Mouse (Mus musculus) R1 (cell line): ENCODE results near the gene Habp2.
A peak's percentile ranks its signal among the peaks of the same experiment; 100 is the strongest.

ENCODE experiments used
- DNase-seq: peaks from one replicate; pipeline ENCODE4 v3.0.0-alpha.2; 2018; ENCODE audit warnings: low read depth, low spot score

Gene Habp2

DNA sequence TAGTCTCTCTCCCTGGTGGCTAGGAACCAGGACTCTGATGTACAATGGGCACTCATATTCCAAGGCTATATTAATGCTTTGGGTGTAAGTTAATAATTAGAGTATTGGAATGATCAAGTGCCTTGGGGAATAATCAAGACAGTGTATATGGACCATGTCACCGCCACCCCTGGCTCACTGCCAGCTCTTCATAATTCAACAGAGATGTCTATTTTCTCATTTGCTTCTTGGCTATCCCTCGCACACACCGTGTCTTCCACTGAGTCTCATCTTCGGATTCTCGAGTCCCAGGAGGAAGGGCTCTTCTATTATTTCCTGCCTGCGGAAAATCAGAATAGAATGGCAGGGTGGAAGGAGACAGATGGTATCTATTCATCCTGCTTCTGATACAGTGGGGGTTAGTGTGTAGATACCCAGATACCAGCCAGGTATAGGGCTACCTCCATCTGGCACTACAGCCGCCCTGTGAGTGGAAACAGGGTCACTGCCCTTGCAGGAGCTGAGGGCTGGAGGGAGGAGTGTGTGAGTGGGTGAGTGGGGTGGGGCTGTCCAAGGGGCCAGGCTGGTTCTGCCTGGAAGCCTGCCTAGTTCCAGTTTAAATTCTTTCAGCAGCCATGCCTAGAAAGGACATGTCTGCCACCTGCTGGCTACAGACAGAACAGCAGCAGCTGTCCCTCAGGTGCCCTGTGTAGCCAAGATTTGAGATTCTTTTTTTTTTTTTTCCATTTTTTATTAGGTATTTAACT is 7.9 kb downstream of the Habp2 start:
- peak; percentile 56 for DNase-seq

DNA sequence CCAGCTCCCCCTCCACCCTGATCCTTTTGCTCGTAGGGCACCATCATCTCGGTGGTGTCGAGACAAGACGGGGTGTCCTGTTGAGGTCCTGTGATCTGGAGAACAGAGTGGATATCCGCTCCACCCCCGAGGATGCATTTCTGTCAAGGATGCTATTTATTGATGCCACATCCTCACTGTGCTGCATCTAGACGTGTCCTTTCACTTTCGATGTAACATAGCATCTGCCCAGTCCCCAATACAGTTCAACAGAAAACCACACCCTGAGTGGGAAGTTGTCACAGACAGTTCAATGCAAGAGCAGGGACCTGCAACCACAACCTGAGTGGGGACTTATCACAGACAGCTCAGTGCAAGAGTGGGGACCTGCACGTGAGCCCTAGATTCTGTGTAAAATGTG is 9.7 kb downstream of the Habp2 start:
- DNase-seq, result no peak

DNA sequence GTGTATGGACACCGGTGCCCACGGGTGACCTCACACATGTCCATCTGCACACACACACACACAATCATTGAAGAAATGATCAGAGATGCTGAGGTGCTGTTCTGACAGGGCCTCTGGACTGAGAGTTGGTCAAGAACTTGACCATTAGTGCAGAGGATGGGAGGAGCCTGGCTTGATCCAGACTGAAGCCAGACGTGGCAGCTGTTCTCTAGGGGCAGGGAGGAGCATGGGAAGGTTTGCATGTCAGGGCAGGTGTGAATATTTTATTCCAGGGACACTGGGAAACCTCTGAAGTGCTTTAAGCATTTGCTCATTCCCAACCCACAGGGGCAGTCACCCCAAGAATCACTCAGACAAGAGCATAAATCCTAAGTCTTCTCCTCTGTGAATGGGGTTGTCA is 10.3 kb downstream of the Habp2 start:
- peak; percentile 33 for DNase-seq

DNA sequence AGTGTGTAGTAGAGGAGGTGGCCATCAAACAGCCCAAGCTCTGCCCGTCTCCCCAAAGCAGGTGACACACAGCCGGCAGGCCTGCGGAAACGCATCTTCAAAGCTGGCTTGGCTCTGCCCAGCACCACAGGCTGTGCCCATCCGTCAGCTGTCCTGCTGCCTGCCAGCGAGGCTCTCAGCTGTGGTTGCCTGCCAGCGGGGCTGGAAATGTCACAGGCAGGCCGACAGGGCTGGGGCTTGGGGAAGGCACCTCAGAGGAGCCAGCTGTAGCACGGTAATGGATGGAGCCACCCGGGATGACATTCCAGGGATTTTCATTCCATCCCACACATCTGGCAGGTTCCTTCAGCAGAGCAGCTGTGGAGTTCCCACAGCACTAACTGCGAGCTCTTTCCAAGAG is 13.9 kb downstream of the Habp2 start:
- no peak for DNase-seq

DNA sequence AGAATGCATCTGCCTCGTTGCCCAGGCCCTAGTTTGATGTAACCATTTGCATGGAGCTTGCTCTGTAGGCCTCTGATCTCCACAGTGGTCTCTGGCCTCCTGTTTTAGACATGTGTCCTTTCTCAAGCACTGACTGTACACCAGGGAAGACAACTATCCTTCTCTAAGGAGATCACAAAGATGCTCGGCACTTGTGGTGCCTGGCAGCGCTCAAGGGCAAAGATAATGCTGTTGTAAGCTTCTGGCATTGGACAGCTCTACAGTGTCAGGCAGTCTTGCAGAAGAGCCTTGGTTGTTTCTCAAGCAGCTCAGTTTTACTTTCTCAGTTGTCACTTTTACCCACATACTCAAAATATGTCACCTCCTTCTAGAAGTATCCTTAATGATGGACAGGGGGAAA is 29.6 kb downstream of the Habp2 start:
- DNase-seq, result no peak

DNA sequence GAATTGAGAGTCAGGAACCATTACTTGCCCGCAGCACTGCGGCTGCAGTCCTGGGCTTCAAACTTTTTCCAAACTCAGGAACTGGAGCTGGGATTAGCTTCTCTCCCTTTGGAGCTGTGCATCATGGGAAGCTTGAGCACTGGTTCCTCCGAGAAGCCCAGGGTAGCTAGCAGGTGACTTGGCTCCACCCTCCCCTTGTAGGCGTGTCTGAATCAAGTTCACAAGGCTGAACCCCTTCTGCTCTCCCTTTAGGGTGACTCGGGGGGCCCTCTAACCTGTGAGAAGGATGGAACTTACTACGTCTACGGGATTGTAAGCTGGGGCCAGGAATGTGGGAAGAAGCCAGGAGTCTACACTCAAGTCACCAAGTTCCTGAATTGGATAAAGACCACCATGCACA is 32.3 kb downstream of the Habp2 start:
- DNase-seq, result no peak

DNA sequence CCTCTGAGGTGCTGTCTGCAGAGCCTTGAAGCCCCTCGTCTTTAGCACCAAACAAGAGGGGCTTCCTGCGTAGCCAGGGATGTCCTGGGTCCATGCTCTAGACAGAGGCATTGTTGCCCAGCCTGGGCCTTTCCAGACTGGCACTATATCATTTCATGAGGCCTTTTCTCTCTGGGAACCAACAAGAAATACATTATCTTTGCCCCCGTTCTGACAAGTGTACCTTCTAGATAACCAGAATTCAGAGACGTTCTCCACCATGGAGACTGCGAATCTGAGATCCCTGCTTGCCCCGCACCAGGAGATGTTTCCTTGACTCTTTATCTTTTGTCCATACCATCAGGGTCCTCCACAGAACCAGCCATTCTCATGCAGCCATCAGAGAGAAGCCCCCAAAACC is 32.7 kb downstream of the Habp2 start:
- DNase-seq, result no peak

DNA sequence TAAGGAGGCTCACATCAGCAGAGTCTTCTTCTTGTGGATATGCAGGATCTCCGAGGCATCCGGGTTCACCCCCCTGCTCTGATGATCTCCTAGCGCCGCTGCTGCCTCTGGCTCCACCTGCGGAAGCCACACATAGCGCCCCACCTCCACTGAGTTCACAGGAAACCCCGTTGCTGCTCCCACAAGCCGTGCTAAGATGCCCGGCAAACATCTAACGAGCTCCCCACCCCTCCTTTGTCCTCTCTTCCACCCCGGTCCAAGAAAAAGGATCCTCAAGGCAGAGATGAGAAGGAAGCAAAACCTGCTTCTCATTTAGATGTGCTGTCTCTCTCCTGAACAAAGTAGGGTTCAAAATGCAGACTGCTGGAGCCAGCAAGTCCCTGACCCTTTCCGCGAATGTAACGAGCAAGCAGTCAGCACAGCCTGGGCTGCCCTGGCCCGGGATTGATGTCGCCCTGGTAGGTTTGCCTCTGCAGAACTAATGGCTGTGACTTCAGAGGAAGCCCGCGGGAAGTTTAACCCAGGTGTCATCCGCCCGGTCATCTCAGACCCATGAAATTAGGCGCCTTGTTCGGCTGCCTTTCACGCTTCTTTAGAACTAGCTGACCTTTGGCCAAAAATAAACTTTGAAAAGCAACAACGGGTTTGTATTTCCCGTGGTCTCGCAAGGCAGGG is 33.4 kb downstream of the Habp2 start:
- peak; percentile 27 for DNase-seq

DNA sequence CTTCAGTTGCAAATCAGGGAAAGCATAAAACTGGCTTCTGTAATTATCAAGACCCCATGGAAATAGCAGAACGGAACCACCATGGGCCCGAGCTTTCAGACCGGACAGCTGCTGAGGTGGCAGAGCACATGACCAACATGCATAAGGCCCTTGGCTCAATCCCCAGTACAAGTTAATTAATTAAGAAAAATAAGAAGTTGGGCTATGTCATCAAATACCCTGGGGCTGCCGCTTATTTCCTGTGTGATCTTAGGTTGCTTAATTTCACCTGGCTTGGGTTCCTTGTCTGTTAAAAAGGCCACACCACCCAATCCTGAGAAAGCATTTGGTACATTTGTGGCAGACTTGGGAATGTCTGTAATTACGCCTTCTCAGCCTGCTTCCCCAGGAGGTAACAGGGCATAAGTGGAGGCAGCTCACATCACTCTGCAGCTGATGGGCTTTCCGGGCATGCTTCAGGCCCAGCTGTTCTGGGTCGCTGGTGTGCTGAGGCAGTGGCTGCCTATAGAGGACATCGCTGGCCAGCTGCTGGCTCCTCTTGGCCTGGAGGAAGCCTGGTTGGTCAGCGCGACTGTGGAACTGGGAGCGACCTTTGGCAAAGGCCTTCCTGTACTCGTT is 34.5 kb downstream of the Habp2 start:
- no peak for DNase-seq

DNA sequence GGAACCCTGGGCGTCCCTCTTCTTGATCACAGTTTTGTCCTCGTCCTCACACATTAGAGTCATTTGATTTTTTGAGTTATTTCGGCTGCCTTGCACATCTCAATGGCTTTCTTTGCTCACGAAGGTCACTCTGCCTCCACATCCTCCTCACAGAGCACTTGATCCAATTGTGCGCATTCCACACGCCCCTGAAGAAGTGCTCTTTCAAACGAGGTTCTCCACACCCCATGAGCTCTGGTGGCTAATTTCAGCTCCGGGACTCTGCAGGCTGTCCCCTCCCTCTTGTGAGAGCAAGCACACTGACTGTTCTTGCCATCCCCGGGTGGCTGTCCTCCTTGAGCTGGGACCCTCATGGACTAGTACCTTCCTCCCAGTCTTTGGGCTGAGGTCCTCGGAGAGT is 38.7 kb downstream of the Habp2 start:
- DNase-seq, result no peak

DNA sequence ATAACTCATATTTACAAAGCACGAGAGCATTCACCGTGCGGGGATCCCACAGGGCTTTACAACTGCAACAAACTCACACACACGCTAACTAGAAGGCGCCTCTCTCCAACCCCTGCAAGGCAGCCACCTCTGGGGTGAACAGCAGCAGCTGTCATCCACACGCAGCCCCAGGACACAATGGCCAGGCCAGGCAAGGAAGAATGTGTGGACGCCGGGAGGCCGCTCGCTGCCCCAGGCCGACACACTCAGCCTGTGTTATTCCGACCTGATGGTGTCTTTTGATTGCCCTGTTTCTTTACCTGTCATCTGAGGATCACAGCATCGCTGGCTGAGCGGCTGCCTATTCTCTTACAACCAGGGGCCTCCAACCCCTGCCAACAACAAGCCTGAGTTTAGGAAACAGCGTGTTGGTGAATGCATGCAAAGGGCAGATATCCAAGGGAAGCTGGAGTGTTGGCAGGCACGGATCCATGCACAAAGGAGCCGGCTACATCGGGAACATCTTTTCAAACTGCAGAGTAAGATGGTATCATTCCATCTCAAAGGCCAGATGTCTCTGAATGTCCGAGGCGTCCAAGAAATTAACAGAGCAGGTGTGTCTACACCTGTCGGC is 39.4 kb downstream of the Habp2 start:
- no peak for DNase-seq

DNA sequence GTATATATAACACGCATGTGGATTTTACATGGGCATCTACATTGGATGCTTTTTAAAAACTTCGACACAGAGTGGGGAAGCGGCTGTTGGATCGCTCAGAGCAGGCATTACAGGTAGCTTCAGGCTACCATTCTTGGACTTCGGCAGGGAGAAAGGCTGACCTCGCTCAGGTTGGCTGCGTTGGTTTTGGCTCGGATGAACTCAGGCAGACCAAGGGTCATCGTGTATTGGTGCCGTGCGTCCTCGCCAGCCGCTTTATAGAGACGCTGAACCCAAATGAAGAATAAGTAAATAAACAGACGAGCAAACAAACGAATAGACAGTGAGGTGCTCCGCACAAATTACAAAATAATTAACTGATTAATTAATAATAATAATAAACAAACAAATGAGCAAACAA is 49.4 kb downstream of the Habp2 start:
- DNase-seq, result no peak

DNA sequence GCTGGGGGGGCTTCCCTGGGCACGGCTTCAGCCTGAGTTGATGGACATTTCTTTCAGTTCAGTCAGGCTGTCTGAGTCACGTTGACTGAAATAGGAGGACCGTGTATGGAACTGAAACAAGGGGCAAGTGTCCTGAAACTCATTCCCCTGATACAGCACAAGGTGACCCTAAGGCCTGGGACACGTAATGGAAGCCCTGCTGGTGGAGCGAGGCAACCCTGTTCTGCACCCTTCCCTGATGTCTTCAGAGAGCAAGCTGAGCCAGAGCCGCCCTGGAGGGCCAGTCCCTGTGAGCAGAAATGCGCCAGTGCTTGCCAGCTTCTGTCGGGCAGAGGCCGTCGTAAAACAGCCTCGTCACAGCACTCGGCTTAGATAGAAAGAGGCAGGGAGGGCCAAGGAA is 49.9 kb downstream of the Habp2 start:
- no peak for DNase-seq

DNA sequence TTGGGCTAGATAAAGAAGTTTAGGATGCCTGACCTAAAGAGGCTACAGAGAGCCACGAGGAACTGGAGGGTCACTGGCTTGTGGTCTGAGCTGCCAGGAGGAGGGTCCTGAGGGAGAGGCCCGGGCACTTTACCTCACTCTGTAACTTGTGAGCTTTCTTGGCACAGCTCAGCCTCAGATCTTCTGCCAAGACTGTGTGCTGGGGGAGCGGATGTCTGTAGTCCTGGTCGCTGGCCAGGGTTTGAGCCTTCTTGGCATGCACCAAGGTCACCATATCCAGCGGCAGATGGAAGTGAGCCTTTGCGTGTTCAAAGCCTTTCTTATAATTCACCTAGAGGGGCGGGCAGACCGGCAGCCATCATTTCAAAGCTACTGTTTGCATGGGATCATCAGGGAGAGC is 55.1 kb downstream of the Habp2 start:
- DNase-seq, result no peak

DNA sequence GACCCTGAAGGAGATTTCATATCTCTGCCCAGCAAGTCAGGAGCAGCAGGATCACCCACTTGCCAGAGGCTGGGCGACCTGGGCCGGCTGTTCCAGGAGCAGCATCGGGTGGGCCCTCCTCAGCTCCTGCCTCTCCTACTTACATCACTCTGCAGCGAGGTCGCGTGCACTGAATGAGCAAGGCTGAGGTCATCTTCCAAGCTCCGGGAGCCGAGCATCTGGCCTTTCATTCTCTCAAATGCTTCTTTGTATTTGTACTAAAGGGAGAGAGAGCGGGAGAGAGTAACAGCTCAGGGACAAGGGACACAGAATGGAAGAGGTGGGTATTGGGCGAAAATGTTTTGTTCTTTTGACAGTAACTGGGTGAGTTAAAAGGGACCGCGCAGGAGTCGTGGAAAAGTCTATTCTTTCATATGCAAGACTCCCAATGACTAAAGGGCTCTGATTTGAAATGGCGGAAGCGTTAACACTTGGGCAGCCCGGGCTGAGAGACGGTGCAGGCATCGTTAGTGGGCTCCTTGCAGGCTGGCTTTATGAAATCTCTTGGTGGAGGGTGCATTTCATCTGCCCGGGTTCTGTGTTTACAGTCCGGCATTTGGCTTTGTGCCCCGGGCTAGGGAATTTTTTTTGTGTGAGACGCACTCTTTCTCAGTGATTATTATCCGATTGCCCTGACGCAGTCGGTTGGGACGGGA is 57.1 kb downstream of the Habp2 start:
- DNase-seq, result no peak

DNA sequence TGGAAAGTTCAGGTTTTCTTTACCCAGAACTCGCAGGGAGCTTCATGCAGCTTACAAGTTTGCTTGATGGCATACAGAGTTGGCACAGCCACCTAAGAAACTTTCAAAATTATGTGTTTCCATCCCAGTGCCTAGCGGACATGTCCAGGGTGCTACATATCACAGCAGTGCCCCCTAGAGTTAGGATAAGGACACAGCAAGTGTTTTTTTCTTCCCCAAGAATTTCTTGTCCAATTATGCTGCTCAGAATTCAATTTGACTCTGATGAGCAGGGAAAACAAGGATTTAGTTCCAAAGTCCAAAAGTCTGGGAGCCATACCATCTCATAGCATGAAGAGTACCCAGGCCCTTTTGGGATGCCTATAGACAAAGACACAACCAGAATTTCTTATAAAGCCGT is 59.1 kb downstream of the Habp2 start:
- peak; percentile 65 for DNase-seq

DNA sequence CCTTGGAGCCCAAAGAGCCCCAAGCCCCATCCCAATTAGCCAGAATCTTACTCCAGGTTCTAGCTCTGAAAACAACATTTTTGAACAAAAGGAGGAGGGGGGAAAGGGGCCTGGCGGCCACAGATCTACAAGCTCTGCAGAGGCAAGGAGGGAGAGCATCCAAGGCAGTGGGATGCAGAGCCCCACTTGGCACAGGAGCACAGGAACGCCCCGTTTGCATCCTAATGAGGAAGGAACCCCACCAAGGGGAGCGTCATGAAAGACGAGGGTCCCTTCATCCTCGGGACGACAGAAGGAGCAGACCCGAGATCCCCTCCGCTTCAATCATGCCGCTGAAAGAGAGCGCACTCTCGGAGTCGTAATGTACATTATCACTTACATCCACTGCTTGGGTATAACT is 59.8 kb downstream of the Habp2 start:
- no peak for DNase-seq

DNA sequence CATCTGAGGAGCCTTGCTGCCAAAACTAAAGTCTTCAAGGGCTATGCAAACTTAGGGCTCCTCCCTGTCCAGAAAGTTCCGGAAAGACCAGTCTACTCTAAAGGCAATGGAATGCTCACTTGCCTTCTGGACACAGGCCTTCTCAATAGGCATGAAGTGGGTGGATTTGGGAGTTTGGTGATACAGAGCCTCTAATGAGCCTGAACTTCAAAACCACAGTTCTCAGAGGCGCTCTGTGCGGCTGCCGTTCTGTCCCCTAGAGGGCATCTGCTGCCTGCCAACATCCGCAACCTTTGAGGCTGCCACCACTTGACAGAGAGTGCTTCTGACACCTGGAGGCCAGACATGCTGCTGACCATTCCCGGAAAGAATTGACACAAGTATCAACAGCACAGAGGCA is 62.4 kb downstream of the Habp2 start:
- DNase-seq, result peak; percentile 31

DNA sequence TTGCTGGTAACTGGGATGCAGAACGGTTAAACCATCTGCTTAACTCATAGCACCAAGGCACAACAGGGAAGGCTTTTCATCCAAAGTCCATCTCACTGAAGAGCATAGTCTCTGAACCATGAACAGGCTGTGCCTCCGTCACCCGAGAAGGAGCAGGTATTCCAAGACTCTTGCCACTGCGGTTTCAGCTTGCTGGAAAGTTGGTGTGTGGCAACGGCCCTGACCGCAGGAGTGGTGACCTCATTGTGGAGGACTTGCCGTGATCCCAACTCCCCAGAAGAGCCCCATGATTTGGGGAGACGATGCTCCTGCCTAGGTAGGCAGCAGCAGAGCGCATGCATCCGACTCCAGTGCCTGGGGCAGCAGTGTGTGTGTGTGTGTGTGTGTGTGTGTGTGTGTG is 66.8 kb downstream of the Habp2 start:
- DNase-seq, result no peak

DNA sequence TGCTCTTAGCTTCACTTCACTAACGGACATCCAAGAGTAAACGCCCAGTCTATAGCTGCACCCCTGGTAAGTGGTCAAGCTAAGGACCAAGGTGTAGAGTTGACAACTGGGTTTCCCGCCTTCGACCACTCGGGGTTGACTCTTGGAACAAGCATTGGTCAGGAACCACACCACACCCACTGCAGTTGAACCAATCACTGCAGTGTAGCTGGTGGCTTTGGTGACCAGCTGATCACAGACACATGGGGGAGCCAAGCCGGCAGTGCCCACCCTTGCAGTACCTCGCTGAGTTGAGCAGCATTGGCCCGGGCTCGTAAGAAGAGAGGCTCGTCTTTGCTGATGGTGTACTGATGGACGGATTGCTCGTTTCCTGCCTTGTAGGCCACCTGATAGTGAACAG is 68.3 kb downstream of the Habp2 start:
- DNase-seq, result no peak

DNA sequence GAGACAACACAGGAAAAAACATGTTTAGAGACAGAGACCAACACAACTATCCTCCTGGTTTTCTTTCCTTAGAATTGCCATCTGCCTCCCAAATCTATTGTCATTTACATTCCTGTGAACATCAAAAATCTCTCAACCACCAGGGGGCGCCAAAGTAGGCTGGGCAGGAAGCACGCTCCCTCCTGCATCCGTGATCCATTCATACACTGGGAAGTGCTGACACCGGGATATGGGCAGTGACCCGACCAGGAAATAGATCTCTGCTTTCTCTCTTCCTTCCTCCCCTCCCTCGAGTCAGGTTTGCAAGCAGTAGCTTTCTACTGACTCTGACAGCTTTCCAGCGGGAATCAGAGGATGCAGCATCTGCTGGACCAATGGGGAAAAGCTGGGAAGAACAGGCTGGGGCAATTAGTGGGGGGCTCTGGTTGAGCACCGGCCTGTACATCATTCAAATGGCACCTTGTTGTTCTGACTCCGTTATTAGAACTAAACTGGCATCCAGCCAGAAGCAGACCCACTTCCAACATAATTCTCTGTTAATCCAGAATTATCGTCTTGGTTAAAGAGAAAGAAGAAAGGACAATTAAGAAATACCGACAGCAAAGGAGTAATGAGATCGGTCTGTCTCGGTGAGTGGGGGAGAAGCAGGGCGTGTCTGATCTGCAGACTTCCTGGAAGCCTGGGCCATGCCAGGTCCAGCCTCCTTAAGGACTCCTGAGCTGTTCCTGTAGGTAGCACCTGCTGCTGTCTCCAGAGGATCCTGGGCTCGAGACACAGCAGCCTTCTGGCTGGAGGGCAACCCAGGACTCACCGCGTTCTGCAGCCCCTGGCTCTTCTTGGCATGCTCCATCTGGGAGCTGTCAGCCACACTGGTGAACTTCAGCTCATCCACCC is 69.8 kb downstream of the Habp2 start:
- DNase-seq, result peak; percentile 79
